Mouse (Mus musculus) embryo, embryonic 10 days (tissue): ENCODE measurements around the gene Arntl.
A peak's percentile ranks its signal among the peaks of the same experiment; 100 is the strongest.

Experiments
- DNase-seq: peaks from one replicate; pipeline ENCODE4 v3.0.0-alpha.2; 2015; ENCODE audit warnings: low spot score

Gene Arntl

GRCm38 (mm10) chr7:113208388-113208753, 1.1 kb downstream of the Arntl start:
- no peak for DNase-seq

- no peak for DNase-seq
Measured at GRCm38 (mm10) chr7:113210441-113210840, 3.2 kb downstream of the Arntl start.

GRCm38 (mm10) chr7:113214245-113215169, 7.2 kb downstream of the Arntl start:
- no peak for DNase-seq

- DNase-seq, result no peak
Measured at GRCm38 (mm10) chr7:113216152-113216551, 8.9 kb downstream of the Arntl start.

- DNase-seq, result peak; percentile 63
Measured at GRCm38 (mm10) chr7:113219416-113219815, 12.2 kb downstream of the Arntl start.

- DNase-seq, result no peak
Measured at GRCm38 (mm10) chr7:113219864-113220263, 12.6 kb downstream of the Arntl start.

- no peak for DNase-seq
Measured at GRCm38 (mm10) chr7:113220691-113221238, 13.5 kb downstream of the Arntl start.

GRCm38 (mm10) chr7:113222821-113223220, 15.6 kb downstream of the Arntl start:
- no peak for DNase-seq

- no peak for DNase-seq
Measured at GRCm38 (mm10) chr7:113224620-113225019, 17.4 kb downstream of the Arntl start.

GRCm38 (mm10) chr7:113228498-113228897, 21.2 kb downstream of the Arntl start:
- DNase-seq, result no peak

GRCm38 (mm10) chr7:113236135-113236534, 28.9 kb downstream of the Arntl start:
- DNase-seq, result no peak

- DNase-seq, result no peak
Measured at GRCm38 (mm10) chr7:113238365-113238764, 31.1 kb downstream of the Arntl start.

GRCm38 (mm10) chr7:113239448-113240130, 32.3 kb downstream of the Arntl start:
- DNase-seq, result no peak

GRCm38 (mm10) chr7:113240438-113240837, 33.2 kb downstream of the Arntl start:
- DNase-seq, result no peak

GRCm38 (mm10) chr7:113241901-113242661, 34.8 kb downstream of the Arntl start:
- DNase-seq, result no peak

GRCm38 (mm10) chr7:113242688-113243087, 35.4 kb downstream of the Arntl start:
- DNase-seq, result no peak

- no peak for DNase-seq
Measured at GRCm38 (mm10) chr7:113245144-113245543, 37.9 kb downstream of the Arntl start.

GRCm38 (mm10) chr7:113246512-113246911, 39.2 kb downstream of the Arntl start:
- DNase-seq, result no peak

GRCm38 (mm10) chr7:113247167-113247566, 39.9 kb downstream of the Arntl start:
- no peak for DNase-seq

GRCm38 (mm10) chr7:113249134-113249825, 42.0 kb downstream of the Arntl start:
- DNase-seq, result no peak

- DNase-seq, result peak; percentile 73
Measured at GRCm38 (mm10) chr7:113250433-113250991, 43.2 kb downstream of the Arntl start.
